Mouse (Mus musculus) hindbrain, embryonic 12.5 days (tissue): ENCODE measurements around the gene Deaf1. TPM values are rescaled to one million over a fixed set of nuclear protein-coding genes. Genes with fewer than 3 reads are reported as not detected.

Source experiments
- ATAC-seq: fragments of 200-750 bp; cut with Nextera tagmentation; 2 replicates; pipeline ENCODE4 v1.8.0; 2017; ENCODE audit warnings: moderate TSS enrichment; ENCODE audit not compliant: low FRiP score
- H3K27ac ChIP-seq: fragments of 300-500 bp; sonication (generic); 2 replicates; pipeline ENCODE4 v1.5.1; 2016; ENCODE audit warnings: mild to moderate bottlenecking
- H3K27me3 ChIP-seq: fragments of 300-500 bp; sonication (generic); 2 replicates; pipeline ENCODE4 v1.6.1; 2016; ENCODE audit warnings: mild to moderate bottlenecking
- H3K36me3 ChIP-seq: fragments of 300-500 bp; sonication (generic); 2 replicates; pipeline ENCODE4 v1.6.1; 2016; ENCODE audit warnings: mild to moderate bottlenecking
- H3K4me1 ChIP-seq: fragments of 300-500 bp; sonication (generic); 2 replicates; pipeline ENCODE4 v1.6.1; 2016
- H3K4me2 ChIP-seq: fragments of 300-500 bp; sonication (generic); replicated peaks from 2 replicates; pipeline ENCODE4 v1.6.1; 2016; ENCODE audit warnings: mild to moderate bottlenecking
- H3K4me3 ChIP-seq: fragments of 300-500 bp; sonication (generic); 2 replicates; pipeline ENCODE4 v1.5.1; 2016; ENCODE audit warnings: mild to moderate bottlenecking
- H3K9ac ChIP-seq: fragments of 300-500 bp; sonication (generic); 2 replicates; pipeline ENCODE4 v1.6.1; 2016; ENCODE audit warnings: mild to moderate bottlenecking, moderate library complexity
- H3K9me3 ChIP-seq: fragments of 300-500 bp; sonication (generic); replicated peaks from 2 replicates; pipeline ENCODE4 v1.6.1; 2016; ENCODE audit warnings: mild to moderate bottlenecking
- WGBS: fragments of 180-500 bp; shearing (Covaris S2); methylation state at CpG from one replicate; pipeline ENCODE4 v1.1.7; 2016; 5-methylcytosine and 5-hydroxymethylcytosine counted together
- polyA plus RNA-seq: library from polyadenylated mRNA; unstranded; fragments of >200 nt; fragmentation: Nextera tagmentation; extraction: Ambion mirVana; gene quantifications from 2 replicates; pipeline ENCODE4 v1.2.1, GENCODE M21; 2016

Gene Deaf1
- polyA plus RNA-seq, 1 experiment from 2014 or later = 96.6 TPM

GRCm38 (mm10) chr7:141337716-141338416, 10.4 kb upstream of the Deaf1 start:
- no peak overlapping the region for H3K27ac ChIP-seq
- H3K4me2 ChIP-seq = no peak overlapping the region
- ATAC-seq = no peak

GRCm38 (mm10) chr7:141336296-141336695, 8.8 kb upstream of the Deaf1 start:
- no peak for ATAC-seq
- H3K4me1 ChIP-seq = peaks cover 8% of the 10 kb centered on the region
- no peaks in the 10 kb centered on the region for H3K9me3 ChIP-seq
- peaks cover 29% of the 10 kb centered on the region for H3K36me3 ChIP-seq
- no peak overlapping the region for H3K27ac ChIP-seq
- H3K9ac ChIP-seq = no peak overlapping the region
- WGBS = 84% methylated on average over 3 of the region's 3 CpGs
- no peak overlapping the region for H3K4me3 ChIP-seq
- H3K4me2 ChIP-seq = no peak overlapping the region
- H3K27me3 ChIP-seq = peaks cover 29% of the 10 kb centered on the region

More at GRCm38 (mm10) chr7:141337716-141338416, 10.4 kb upstream of the Deaf1 start:
- peaks cover 20% of the 10 kb centered on the region for H3K36me3 ChIP-seq
- no peaks in the 10 kb centered on the region for H3K9me3 ChIP-seq
- no peak overlapping the region for H3K4me3 ChIP-seq
- 76% methylated on average over 3 of the region's 3 CpGs for WGBS
- peaks cover 29% of the 10 kb centered on the region for H3K27me3 ChIP-seq
- peaks cover 8% of the 10 kb centered on the region for H3K4me1 ChIP-seq
- peak overlapping the region; percentile 29; the same call in 1 of the 2 replicates for H3K9ac ChIP-seq

GRCm38 (mm10) chr7:141335682-141336081, 8.2 kb upstream of the Deaf1 start:
- H3K27me3 ChIP-seq = peaks cover 29% of the 10 kb centered on the region
- ATAC-seq = no peak
- no peak overlapping the region for H3K27ac ChIP-seq
- H3K9me3 ChIP-seq = no peaks in the 10 kb centered on the region
- peaks cover 8% of the 10 kb centered on the region for H3K4me1 ChIP-seq
- H3K36me3 ChIP-seq = peaks cover 29% of the 10 kb centered on the region
- H3K4me2 ChIP-seq = no peak overlapping the region
- 93% methylated on average over 4 of the region's 4 CpGs for WGBS
- H3K4me3 ChIP-seq = no peak overlapping the region
- H3K9ac ChIP-seq = no peak overlapping the region

GRCm38 (mm10) chr7:141335044-141335579, 7.6 kb upstream of the Deaf1 start:
- ATAC-seq = no peak
- Histone ChIP-seq H3K27ac (no peak overlapping the region), H3K9me3 (no peaks in the 10 kb centered on the region), H3K4me3 (no peak overlapping the region), H3K4me1 (peaks cover 8% of the 10 kb centered on the region), H3K36me3 (peaks cover 29% of the 10 kb centered on the region), H3K27me3 (peaks cover 26% of the 10 kb centered on the region), H3K4me2 (no peak overlapping the region), H3K9ac (no peak overlapping the region)
- WGBS = 75% methylated on average over 2 of the region's 2 CpGs

GRCm38 (mm10) chr7:141331990-141332389, 4.5 kb upstream of the Deaf1 start:
- no peak for ATAC-seq
- 87% methylated on average over 6 of the region's 6 CpGs for WGBS
- Histone ChIP-seq H3K4me1 (peaks cover 10% of the 10 kb centered on the region), H3K4me3 (no peak overlapping the region), H3K36me3 (peaks cover 29% of the 10 kb centered on the region), H3K27me3 (no peaks in the 10 kb centered on the region), H3K27ac (no peak overlapping the region), H3K9ac (no peak overlapping the region), H3K9me3 (no peaks in the 10 kb centered on the region), H3K4me2 (no peak overlapping the region)

- Histone ChIP-seq H3K4me3 (no peak overlapping the region), H3K4me1 (peaks cover 23% of the 10 kb centered on the region), H3K27me3 (no peaks in the 10 kb centered on the region), H3K4me2 (no peak overlapping the region), H3K27ac (no peak overlapping the region), H3K9me3 (no peaks in the 10 kb centered on the region), H3K9ac (no peak overlapping the region), H3K36me3 (peaks cover 26% of the 10 kb centered on the region)
- no peak for ATAC-seq
Observed at GRCm38 (mm10) chr7:141330706-141331105, 3.2 kb upstream of the Deaf1 start.

GRCm38 (mm10) chr7:141328373-141328990, 992 bp upstream of the Deaf1 start:
- H3K9me3 ChIP-seq = no peaks in the 10 kb centered on the region
- WGBS = 19% methylated on average over 24 of the region's 24 CpGs
- peak overlapping the region; percentile 92 for H3K9ac ChIP-seq
- peaks cover 29% of the 10 kb centered on the region for H3K4me1 ChIP-seq
- peak; percentile 27 for ATAC-seq
- H3K27me3 ChIP-seq = no peaks in the 10 kb centered on the region
- H3K27ac ChIP-seq = peak overlapping the region; percentile 99
- H3K4me2 ChIP-seq = peak overlapping the region; percentile 95
- peak overlapping the region; percentile 70 for H3K4me3 ChIP-seq
- peaks cover 27% of the 10 kb centered on the region for H3K36me3 ChIP-seq

GRCm38 (mm10) chr7:141326546-141327446, 694 bp downstream of the Deaf1 start:
- Histone ChIP-seq H3K27me3 (no peaks in the 10 kb centered on the region), H3K36me3 (peaks cover 27% of the 10 kb centered on the region), H3K9ac (peak overlapping the region; percentile 92), H3K4me3 (peak overlapping the region; percentile 70), H3K4me2 (peak overlapping the region; percentile 95), H3K9me3 (no peaks in the 10 kb centered on the region), H3K27ac (peak overlapping the region; percentile 99), H3K4me1 (peaks cover 29% of the 10 kb centered on the region)
- ATAC-seq = peak; percentile 24
- 6% methylated on average over 32 of the region's 35 CpGs for WGBS

GRCm38 (mm10) chr7:141324686-141325085, 2.8 kb downstream of the Deaf1 start:
- peaks cover 29% of the 10 kb centered on the region for H3K4me1 ChIP-seq
- H3K9me3 ChIP-seq = no peaks in the 10 kb centered on the region
- peaks cover 47% of the 10 kb centered on the region for H3K36me3 ChIP-seq
- no peak overlapping the region for H3K4me3 ChIP-seq
- 97% methylated on average over 1 of the region's 1 CpGs for WGBS
- H3K4me2 ChIP-seq = 0 out of 2 replicates have a peak overlapping the region, but pooled peaks have one; percentile 14
- no peaks in the 10 kb centered on the region for H3K27me3 ChIP-seq
- no peak for ATAC-seq
- H3K27ac ChIP-seq = no peak overlapping the region
- H3K9ac ChIP-seq = no peak overlapping the region

GRCm38 (mm10) chr7:141319446-141319845, 8.0 kb downstream of the Deaf1 start:
- no peak overlapping the region for H3K4me3 ChIP-seq
- no peak overlapping the region for H3K27ac ChIP-seq
- no peaks in the 10 kb centered on the region for H3K27me3 ChIP-seq
- no peaks in the 10 kb centered on the region for H3K4me1 ChIP-seq
- no peak overlapping the region for H3K4me2 ChIP-seq
- no peak for ATAC-seq
- no peaks in the 10 kb centered on the region for H3K9me3 ChIP-seq
- WGBS = 85% methylated on average over 2 of the region's 2 CpGs
- no peak overlapping the region for H3K9ac ChIP-seq
- H3K36me3 ChIP-seq = peaks cover 97% of the 10 kb centered on the region

- Histone ChIP-seq H3K9ac (no peak overlapping the region), H3K4me3 (no peak overlapping the region), H3K4me1 (no peaks in the 10 kb centered on the region), H3K4me2 (no peak overlapping the region), H3K27ac (no peak overlapping the region), H3K36me3 (peaks cover 96% of the 10 kb centered on the region), H3K27me3 (no peaks in the 10 kb centered on the region), H3K9me3 (no peaks in the 10 kb centered on the region)
- ATAC-seq = no peak
- 93% methylated on average over 1 of the region's 1 CpGs for WGBS
Observed at GRCm38 (mm10) chr7:141317619-141318132, 9.8 kb downstream of the Deaf1 start.

GRCm38 (mm10) chr7:141315974-141316373, 11.5 kb downstream of the Deaf1 start:
- Histone ChIP-seq H3K4me2 (no peak overlapping the region), H3K4me3 (no peak overlapping the region), H3K36me3 (peaks cover 96% of the 10 kb centered on the region), H3K27me3 (no peaks in the 10 kb centered on the region), H3K9me3 (no peaks in the 10 kb centered on the region), H3K4me1 (no peaks in the 10 kb centered on the region), H3K9ac (no peak overlapping the region), H3K27ac (no peak overlapping the region)
- ATAC-seq = no peak
- 78% methylated on average over 5 of the region's 5 CpGs for WGBS
